Mouse (Mus musculus) neural tube, embryonic 11.5 days (tissue): ENCODE data around the gene Ceacam16. TPM values are rescaled to one million over a fixed set of nuclear protein-coding genes. Genes with fewer than 3 reads are reported as not detected.

Source experiments
- polyA plus RNA-seq: library from polyadenylated mRNA; unstranded; fragments of >200 nt; fragmentation: Nextera tagmentation; extraction: Ambion mirVana; gene quantifications from 2 replicates; pipeline ENCODE4 v1.2.1, GENCODE M21; 2014

Gene Ceacam16
- polyA plus RNA-seq, 1 experiment from 2014 or later, result not detected

Other genes with a start within 250 kb of the Ceacam16 start
- 3.1 and 3.8 TPM in 2 replicates for gene Relb, start 231.9 kb downstream of the Ceacam16 start, polyA plus RNA-seq
- gene Clptm1, start 196.3 kb downstream of the Ceacam16 start, polyA plus RNA-seq, result 104 and 107 TPM in 2 replicates
- 0.45 and 0.55 TPM in 2 replicates for gene Apoc2, start 183.4 kb downstream of the Ceacam16 start, polyA plus RNA-seq
- gene Gm44805, start 179.9 kb downstream of the Ceacam16 start, polyA plus RNA-seq, result not detected in 2 replicates
- not detected in 2 replicates for gene Apoc4, start 179.8 kb downstream of the Ceacam16 start, polyA plus RNA-seq
- 3.4 and 6.9 TPM in 2 replicates for gene Apoc1, start 168.6 kb downstream of the Ceacam16 start, polyA plus RNA-seq
- 125 and 146 TPM in 2 replicates for gene Apoe, start 162.1 kb downstream of the Ceacam16 start, polyA plus RNA-seq
- 150 and 155 TPM in 2 replicates for gene Tomm40, start 145.9 kb downstream of the Ceacam16 start, polyA plus RNA-seq
- 70.0 and 76.5 TPM in 2 replicates for gene Nectin2, start 110.8 kb downstream of the Ceacam16 start, polyA plus RNA-seq
- 21.1 and 21.7 TPM in 2 replicates for gene Bcam, start 90.3 kb downstream of the Ceacam16 start, polyA plus RNA-seq
- 0.45 and 0.53 TPM in 2 replicates for gene Cblc, start 64.5 kb downstream of the Ceacam16 start, polyA plus RNA-seq
- gene Bcl3, start 38.5 kb downstream of the Ceacam16 start, polyA plus RNA-seq, result 1.2 and 1.3 TPM in 2 replicates
- gene Gm19345, start 9.3 kb downstream of the Ceacam16 start, polyA plus RNA-seq, result 0.24 and 0.29 TPM in 2 replicates
- not detected in 2 replicates for gene Ceacam19, start 26.7 kb upstream of the Ceacam16 start, polyA plus RNA-seq
- gene Pvr, start 59.9 kb upstream of the Ceacam16 start, polyA plus RNA-seq, result 2.9 and 4.8 TPM in 2 replicates
- not detected in 2 replicates for gene Igsf23, start 89.5 kb upstream of the Ceacam16 start, polyA plus RNA-seq
- not detected in 2 replicates for gene Ceacam20, start 104.1 kb upstream of the Ceacam16 start, polyA plus RNA-seq
- not detected in 2 replicates for gene Nlrp9b, start 130.2 kb upstream of the Ceacam16 start, polyA plus RNA-seq
- gene Vmn1r91, start 238.4 kb upstream of the Ceacam16 start, polyA plus RNA-seq, result not detected in 2 replicates